Mouse (Mus musculus) liver, postnatal 0 days (tissue): ENCODE measurements at regions not wholly inside any gene's neighbourhood (a gene's known extent, or its start where the extent isn't known, plus 50 kb on each side); places are given as distances from the start of the nearest gene placed in this dataset.

ENCODE experiments used
- CTCF ChIP-seq: sonication (generic); IDR thresholded peaks from 2 replicates; pipeline ENCODE4 v1.5.1; 2016; ENCODE audit warnings: antibody characterized with exemption, low read depth
- EP300 ChIP-seq: IDR thresholded peaks from 2 replicates; pipeline ENCODE4 v1.6.1; 2016; ENCODE audit warnings: antibody characterized with exemption, low read depth, mild to moderate bottlenecking

DNA sequence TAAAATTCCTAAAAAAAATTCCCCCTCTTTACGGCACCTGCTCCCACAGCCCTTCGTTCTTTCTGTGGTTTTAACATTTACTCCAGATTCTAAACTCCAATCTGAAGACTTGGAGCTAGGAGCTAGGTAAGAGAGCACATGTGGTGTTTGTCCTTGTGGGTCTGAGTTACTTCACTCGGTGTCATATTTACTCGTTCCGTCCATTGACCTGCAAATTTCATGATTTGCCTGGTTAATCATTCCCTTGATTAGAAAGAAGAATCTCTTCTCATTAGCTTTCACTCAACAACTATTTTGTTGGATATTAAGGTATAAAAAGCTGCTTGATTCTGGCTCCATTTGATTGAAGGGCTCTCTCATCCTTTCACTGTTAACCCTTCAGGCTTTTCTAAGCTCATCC, 231.6 kb upstream of the Hs6st1 start:
- TF ChIP-seq CTCF: no peak
- TF ChIP-seq EP300: no peak; the same call in 1 of the 2 replicates
